Mouse (Mus musculus) kidney, postnatal 4 days (tissue): ENCODE data around the gene Grik4.
"Not testable (repeated sequence)": the region's sequence is repeated elsewhere in the genome, so short reads cannot be mapped to it uniquely, and the experiment has no call there.

ENCODE experiments used
- DNase-seq, 2 experiments: peaks; one replicate each; pipeline ENCODE4 v3.0.0; 2021; ENCODE audit warnings: mixed read lengths in 2 of 2

The Grik4 gene

GRCm38 (mm10) chr9:42797276-42797675 lies 147.0 kb downstream of the Grik4 start:
- no peak for DNase-seq

GRCm38 (mm10) chr9:42795881-42796280 lies 148.4 kb downstream of the Grik4 start:
- DNase-seq: peak in 1 of 2 experiments; percentile 37

- no peak for DNase-seq
Measured at GRCm38 (mm10) chr9:42794006-42794405, 150.3 kb downstream of the Grik4 start.

- DNase-seq: no peak
Measured at GRCm38 (mm10) chr9:42793581-42793980, 150.7 kb downstream of the Grik4 start.

GRCm38 (mm10) chr9:42792381-42792780 lies 151.9 kb downstream of the Grik4 start:
- no peak for DNase-seq

GRCm38 (mm10) chr9:42791779-42792178 lies 152.5 kb downstream of the Grik4 start:
- no peak for DNase-seq

- DNase-seq: no peak
Measured at GRCm38 (mm10) chr9:42791346-42791745, 152.9 kb downstream of the Grik4 start.

- DNase-seq: peak; percentile 75 to 77
Measured at GRCm38 (mm10) chr9:42788471-42788870, 155.8 kb downstream of the Grik4 start.

- DNase-seq: no peak
Measured at GRCm38 (mm10) chr9:42786882-42787281, 157.4 kb downstream of the Grik4 start.

GRCm38 (mm10) chr9:42786286-42786685 lies 158.0 kb downstream of the Grik4 start:
- no peak for DNase-seq

GRCm38 (mm10) chr9:42785173-42785830 lies 159.0 kb downstream of the Grik4 start:
- DNase-seq: no peak

- DNase-seq: no peak
Measured at GRCm38 (mm10) chr9:42783248-42783903, 160.9 kb downstream of the Grik4 start.

- not testable (repeated sequence) for DNase-seq
Measured at GRCm38 (mm10) chr9:42778471-42779263, 165.6 kb downstream of the Grik4 start.

- no peak for DNase-seq
Measured at GRCm38 (mm10) chr9:42777913-42778312, 166.4 kb downstream of the Grik4 start.

- no peak for DNase-seq
Measured at GRCm38 (mm10) chr9:42776804-42777203, 167.5 kb downstream of the Grik4 start.

GRCm38 (mm10) chr9:42764823-42765560 lies 179.3 kb downstream of the Grik4 start:
- peak; percentile 66 to 74 for DNase-seq

- DNase-seq: no peak
Measured at GRCm38 (mm10) chr9:42758682-42759205, 185.5 kb downstream of the Grik4 start.

GRCm38 (mm10) chr9:42757012-42757640 lies 187.2 kb downstream of the Grik4 start:
- DNase-seq: no peak

- no peak for DNase-seq
Measured at GRCm38 (mm10) chr9:42754699-42755098, 189.6 kb downstream of the Grik4 start.

GRCm38 (mm10) chr9:42751160-42751559 lies 193.1 kb downstream of the Grik4 start:
- no peak for DNase-seq

- DNase-seq: no peak
Measured at GRCm38 (mm10) chr9:42750176-42750575, 194.1 kb downstream of the Grik4 start.

- DNase-seq: peak; percentile 48 to 64
Measured at GRCm38 (mm10) chr9:42745982-42746381, 198.3 kb downstream of the Grik4 start.
